Mouse (Mus musculus) thymus, postnatal 0 days (tissue): ENCODE results near the gene Pnma3. TPM values are rescaled to one million over a fixed set of nuclear protein-coding genes. Genes with fewer than 3 reads are reported as not detected.
A peak's percentile ranks its signal among the peaks of the same experiment; 100 is the strongest.
"Not testable (repeated sequence)": the region's sequence is repeated elsewhere in the genome, so short reads cannot be mapped to it uniquely, and the experiment has no call there.

Experiments
- DNase-seq: peaks from one replicate; pipeline ENCODE4 v3.0.0-alpha.2; 2015; ENCODE audit warnings: low spot score
- polyA plus RNA-seq: library from polyadenylated mRNA; unstranded; fragments of >200 nt; fragmentation: Nextera tagmentation; extraction: Ambion mirVana; gene quantifications from 2 replicates; pipeline ENCODE4 v1.2.1, GENCODE M21; 2015

Gene Pnma3
- polyA plus RNA-seq, result not detected in 2 replicates

GRCm38 (mm10) chrX:73064415-73064793 is at the start of gene Pnma3:
TSS of gene Pnma3 (plus strand) at chrX:73064787.
- DNase-seq, result no peak

- no peak for DNase-seq
Measured at GRCm38 (mm10) chrX:73037003-73037402, 27.6 kb upstream of the Pnma3 start, which contains the start of gene Pnma5. TSS of gene Pnma5 (minus strand) at chrX:73037103.

DNA sequence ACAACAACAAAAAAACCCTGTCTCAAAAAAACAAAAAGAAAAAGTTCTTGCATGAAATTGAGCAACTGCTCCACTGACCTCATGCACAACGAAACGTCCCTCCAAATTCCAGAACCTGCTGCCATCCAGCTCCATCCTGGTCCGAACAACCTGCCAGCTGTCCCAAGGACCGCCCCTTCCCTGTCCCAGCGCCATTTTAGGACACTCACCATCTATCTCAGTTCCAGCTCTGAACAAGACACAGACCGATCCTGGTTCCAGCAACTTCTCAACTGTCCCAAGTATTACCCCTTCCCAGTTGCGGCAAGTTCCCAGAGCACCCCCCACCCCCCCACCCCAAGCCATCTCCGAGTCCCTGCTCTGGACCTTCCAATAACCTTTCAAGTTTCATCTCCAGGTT is 25.8 kb upstream of the Pnma3 start:
- no peak for DNase-seq

DNA sequence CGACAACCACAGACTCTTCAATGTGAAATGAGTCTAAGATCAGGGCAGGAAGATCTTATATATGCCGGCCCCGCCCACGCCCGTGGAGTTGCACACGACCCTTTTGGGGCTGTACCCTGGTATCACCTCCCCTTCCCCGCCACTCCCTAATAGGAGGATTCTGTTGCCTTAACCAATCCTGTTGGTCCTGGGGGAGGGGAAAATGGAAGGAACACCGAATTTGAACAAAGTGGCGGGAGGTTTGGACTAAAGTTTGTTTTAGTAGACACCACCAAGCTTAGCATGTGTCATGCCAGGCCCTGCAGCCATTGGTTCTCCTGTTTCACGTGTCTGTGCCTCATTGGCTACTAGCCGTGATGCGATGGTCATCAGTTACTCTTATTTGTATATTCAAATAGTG is 24.9 kb upstream of the Pnma3 start:
- DNase-seq, result no peak

- DNase-seq, result peak; percentile 85
Measured at GRCm38 (mm10) chrX:73053860-73054563, 10.6 kb upstream of the Pnma3 start.

DNA sequence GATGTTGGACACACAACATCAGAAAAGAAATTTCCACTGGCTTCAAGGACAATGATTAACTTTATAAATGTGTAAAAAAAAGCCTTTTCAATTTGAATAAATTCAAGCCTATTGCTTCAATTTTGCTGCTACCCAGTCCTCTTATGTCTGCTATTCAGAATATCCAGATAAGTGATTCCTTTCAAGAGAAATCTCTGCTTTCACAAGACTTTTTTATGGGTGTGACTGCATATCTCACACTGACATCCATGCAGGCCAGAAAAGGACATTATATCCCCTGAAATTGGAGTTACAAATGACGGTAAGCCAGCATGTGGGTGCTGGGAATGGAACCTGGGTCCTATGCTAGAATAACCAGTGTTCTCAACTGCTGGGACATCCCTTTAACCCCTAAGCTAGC is 3.1 kb upstream of the Pnma3 start:
- no peak for DNase-seq

DNA sequence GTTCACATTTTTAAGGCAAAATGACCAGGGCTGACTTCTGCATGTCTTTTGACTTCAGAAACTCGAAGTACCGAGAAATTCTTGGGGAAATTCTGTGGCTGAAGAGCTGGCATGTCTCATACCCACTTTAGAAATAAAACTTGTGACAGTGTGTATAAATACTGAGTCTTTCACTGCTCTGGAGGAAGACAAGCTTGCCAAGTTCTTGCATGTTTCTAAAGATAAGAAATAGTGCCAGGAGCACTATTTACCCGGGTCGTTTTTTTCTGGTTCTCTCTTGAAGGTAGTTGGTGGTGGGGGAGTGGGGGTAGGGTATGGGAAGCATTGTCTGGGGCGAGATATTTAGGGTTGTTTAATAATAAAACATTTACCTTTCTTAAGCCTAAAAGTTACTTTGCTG is 2.3 kb upstream of the Pnma3 start:
- DNase-seq, result no peak

- no peak for DNase-seq
Measured at GRCm38 (mm10) chrX:73063512-73064414, 824 bp upstream of the Pnma3 start.

GRCm38 (mm10) chrX:73066765-73067312 is 2.3 kb downstream of the Pnma3 start:
- DNase-seq, result not testable (repeated sequence)

- peak; percentile 45 for DNase-seq
Measured at GRCm38 (mm10) chrX:73082267-73083055, 17.9 kb downstream of the Pnma3 start, which contains the start of gene Xlr4a. TSS of gene Xlr4a (minus strand) at chrX:73082478.

DNA sequence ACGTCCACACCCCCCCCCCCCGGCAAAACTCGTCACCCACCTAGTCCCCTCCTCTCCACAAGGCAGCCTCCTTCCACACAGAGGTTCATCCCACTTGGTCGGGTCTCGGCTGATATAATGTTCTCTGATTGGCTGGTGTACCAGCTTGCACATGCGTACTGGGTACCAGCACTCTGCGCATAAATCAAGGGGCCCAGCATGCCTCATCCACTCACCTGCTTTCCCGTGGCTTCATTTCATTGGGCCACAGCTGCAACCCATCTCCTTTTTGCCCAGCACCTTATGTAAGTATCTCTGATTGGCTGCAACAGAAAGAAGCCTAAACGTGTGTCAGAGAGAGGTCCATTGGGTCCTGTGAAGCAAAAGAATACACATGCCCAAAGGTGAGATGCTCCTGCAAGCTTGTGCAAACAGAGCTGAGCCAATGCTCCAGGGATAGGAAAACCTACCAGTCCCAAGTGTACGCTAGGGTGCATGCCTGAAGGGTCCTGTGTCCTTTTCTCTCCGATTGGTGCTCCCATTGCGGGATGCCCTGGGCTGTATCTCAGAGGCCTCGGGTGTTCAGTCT is 32.4 kb downstream of the Pnma3 start, which contains the start of gene Xlr3a:
TSS of gene Xlr3a (minus strand) at position 155 of the 568 bp plus-strand sequence.
- DNase-seq, result not testable (repeated sequence)

DNA sequence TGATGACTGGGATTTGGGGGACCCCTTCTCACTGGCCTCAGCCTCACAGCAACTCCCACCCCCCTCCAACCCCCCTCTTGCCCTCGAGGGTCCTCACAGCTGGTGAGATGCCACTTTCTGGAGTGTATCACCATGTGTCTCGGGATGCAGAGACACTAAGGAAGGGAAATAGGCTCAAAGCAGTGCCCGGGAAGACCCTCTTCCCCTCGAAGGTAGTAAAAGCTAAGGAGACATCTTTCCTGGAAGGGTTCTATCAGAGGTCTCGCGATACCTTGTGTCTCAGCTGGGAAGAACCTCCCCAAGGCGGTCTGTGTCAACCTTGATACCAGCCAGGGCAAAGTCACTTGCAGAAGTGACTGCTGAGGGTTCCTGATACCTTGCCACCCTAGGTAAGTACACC is 52.2 kb downstream of the Pnma3 start, which contains the start of gene Gm14685:
TSS of gene Gm14685 (plus strand) at position 301 of the 400 bp plus-strand sequence.
- DNase-seq, result not testable (repeated sequence)

Other genes starting within 250 kb of the Pnma3 start
- gene Gabrq, start 239.6 kb upstream of the Pnma3 start, polyA plus RNA-seq, result not detected in 2 replicates
- 102 and 105 TPM in 2 replicates for gene Cetn2, start 146.4 kb upstream of the Pnma3 start, polyA plus RNA-seq
- gene Nsdhl, start 146.2 kb upstream of the Pnma3 start, polyA plus RNA-seq, result 14.1 and 14.8 TPM in 2 replicates
- gene Zfp185, start 77.4 kb upstream of the Pnma3 start, polyA plus RNA-seq, result 0.78 and 0.96 TPM in 2 replicates
- 0.09 TPM in 1 of 2 replicates, not detected in the other for gene Pnma5, start 27.7 kb upstream of the Pnma3 start, polyA plus RNA-seq
- 76.9 and 77.7 TPM in 2 replicates for gene Xlr4a, start 17.7 kb downstream of the Pnma3 start, polyA plus RNA-seq
- gene Xlr3a, start 32.3 kb downstream of the Pnma3 start, polyA plus RNA-seq, result 1.2 and 2.2 TPM in 2 replicates
- gene Gm14685, start 52.3 kb downstream of the Pnma3 start, polyA plus RNA-seq, result 0.18 TPM in 1 of 2 replicates, not detected in the other
- gene Xlr5b, start 84.0 kb downstream of the Pnma3 start, polyA plus RNA-seq, result 0.10 and 0.23 TPM in 2 replicates
- 0.23 and 0.29 TPM in 2 replicates for gene DXBay18, start 84.7 kb downstream of the Pnma3 start, polyA plus RNA-seq
- not detected in 2 replicates for gene Spin2d, start 112.2 kb downstream of the Pnma3 start, polyA plus RNA-seq
- 0.44 and 4.8 TPM in 2 replicates for gene Xlr3b, start 127.4 kb downstream of the Pnma3 start, polyA plus RNA-seq
- gene Xlr4b, start 149.5 kb downstream of the Pnma3 start, polyA plus RNA-seq, result 60.8 and 71.0 TPM in 2 replicates
- 19.1 and 20.4 TPM in 2 replicates for gene F8a, start 163.5 kb downstream of the Pnma3 start, polyA plus RNA-seq
- 24.2 and 36.5 TPM in 2 replicates for gene Xlr4c, start 178.3 kb downstream of the Pnma3 start, polyA plus RNA-seq
- not detected in 2 replicates for gene Xlr3c, start 200.6 kb downstream of the Pnma3 start, polyA plus RNA-seq
- 0.18 TPM in 1 of 2 replicates, not detected in the other for gene Xlr5a, start 228.2 kb downstream of the Pnma3 start, polyA plus RNA-seq
- gene Xlr5c, start 228.2 kb downstream of the Pnma3 start, polyA plus RNA-seq, result 0.10 TPM in 1 of 2 replicates, not detected in the other